Mouse (Mus musculus) megakaryocyte-erythroid progenitor cell, adult 5-6 weeks (primary cell): ENCODE results near the gene Olfr1380. TPM values are rescaled to one million over a fixed set of nuclear protein-coding genes. Genes with fewer than 3 reads are reported as not detected.
A peak's percentile ranks its signal among the peaks of the same experiment; 100 is the strongest.
"Not testable (repeated sequence)": the region's sequence is repeated elsewhere in the genome, so short reads cannot be mapped to it uniquely, and the experiment has no call there.

ENCODE experiments used
- ATAC-seq: replicated peaks from 2 replicates; pipeline ENCODE4 v1.8.0; 2016; ENCODE audit warnings: mild to moderate bottlenecking, inconsistent platforms; ENCODE audit not compliant: severe bottlenecking, poor library complexity, low FRiP score, low TSS enrichment
- total RNA-seq, 2 experiments: library from RNA; stranded (forward) in 1 of 2; stranded (reverse) in 1 of 2; fragments of 200-1000, 215-1000 nt in 1 of 2; fragments of >200 nt in 1 of 2; fragmentation: Nextera tagmentation in 1 of 2; gene quantifications; 2 replicates each; pipeline ENCODE4 v1.2.3; 2014 to 2017

Olfr1380 gene
- total RNA-seq (2014; fragmentation: Nextera tagmentation) (not detected in 2 replicates), total RNA-seq (2017) (not detected in 2 replicates)

DNA sequence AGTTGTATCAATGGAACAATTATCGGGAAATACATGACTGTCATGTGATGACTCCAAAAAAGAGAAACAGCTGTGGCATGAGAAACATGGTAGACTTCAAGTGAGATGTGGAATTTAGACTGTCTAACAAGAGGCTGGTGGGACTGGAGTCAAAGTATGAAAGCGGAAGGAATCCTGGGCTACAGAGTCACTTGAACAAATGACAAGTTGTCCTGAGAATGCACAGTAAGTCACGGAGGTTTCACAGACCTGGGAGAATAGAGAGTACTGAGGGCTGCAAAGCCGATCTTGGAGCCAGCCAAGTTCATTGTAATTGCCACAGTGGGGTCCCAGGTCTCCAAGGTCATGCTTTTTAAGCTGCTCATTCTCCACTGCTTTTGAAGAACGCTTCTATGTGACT lies at the start of gene Olfr1380:
Gene Olfr1380, plus strand, starts transcription at position 301 of the 400 bp plus-strand sequence.
- ATAC-seq = not testable (repeated sequence)

- no peak for ATAC-seq
Measured at GRCm38 (mm10) chr11:49518086-49518485, 38.6 kb upstream of the Olfr1380 start.

DNA sequence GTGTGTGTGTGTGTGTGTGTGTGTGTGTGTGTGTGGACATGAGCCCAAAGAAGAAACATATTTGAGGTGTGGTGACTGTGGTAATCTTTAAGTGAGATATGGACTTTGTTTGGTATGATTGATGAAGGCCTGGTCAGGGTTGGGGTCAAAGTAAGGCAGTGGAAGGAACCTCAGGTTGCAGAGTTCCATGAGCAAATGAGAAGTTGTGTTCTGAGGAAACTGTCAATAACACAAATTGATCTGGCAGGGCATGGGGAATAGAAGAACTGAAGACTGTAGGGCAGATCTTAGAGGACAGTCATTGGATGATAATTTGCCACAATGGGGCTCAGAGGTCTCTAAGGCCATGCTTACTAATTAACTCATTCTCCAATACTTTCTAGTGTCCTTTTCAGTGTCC lies 37.3 kb upstream of the Olfr1380 start, which contains the start of gene Olfr1383:
Gene Olfr1383, plus strand, starts transcription at position 301 of the 400 bp plus-strand sequence.
- no peak for ATAC-seq

DNA sequence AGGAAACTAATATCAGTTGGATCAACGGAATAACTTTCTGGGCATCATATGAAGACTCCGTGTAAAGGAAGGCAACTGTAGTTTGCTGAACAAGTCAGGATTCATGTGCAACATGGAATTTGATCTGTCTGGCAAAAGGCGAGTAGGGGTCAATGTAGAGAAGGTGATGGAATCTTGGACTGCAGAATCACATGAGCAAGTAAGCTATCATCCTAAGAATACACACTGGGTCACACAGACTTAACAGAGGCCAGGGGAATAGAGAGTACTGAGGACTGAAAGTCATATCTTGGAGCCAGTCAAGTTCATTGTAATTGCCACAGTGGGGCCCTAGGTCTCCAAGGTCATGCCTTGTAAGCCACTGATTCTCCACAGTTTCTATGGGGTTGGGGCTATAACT lies 28.7 kb upstream of the Olfr1380 start, which contains the start of gene Olfr1382:
Gene Olfr1382, plus strand, starts transcription at position 301 of the 400 bp plus-strand sequence.
- ATAC-seq = no peak

- ATAC-seq = no peak
Measured at GRCm38 (mm10) chr11:49532761-49533160, 23.9 kb upstream of the Olfr1380 start.

DNA sequence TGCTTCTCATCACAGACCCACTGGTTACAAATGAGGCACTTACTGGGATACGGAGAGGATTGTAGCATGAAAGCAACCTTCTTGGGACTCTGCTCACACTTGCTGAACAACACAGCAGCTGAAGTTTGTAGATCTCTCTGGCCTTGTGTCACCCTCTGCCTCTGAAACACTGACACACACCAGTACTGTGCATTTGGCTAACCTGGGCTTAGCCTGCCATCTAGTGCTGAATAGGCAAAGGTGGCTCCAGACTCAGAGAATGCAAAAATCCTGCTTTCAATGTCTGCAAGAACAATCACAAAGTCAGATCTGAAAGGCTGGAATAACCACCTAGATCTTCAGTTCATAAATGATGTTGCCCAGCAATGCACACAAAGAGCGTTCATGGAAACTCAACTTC lies 20.0 kb upstream of the Olfr1380 start:
- not testable (repeated sequence) for ATAC-seq

GRCm38 (mm10) chr11:49543149-49543548 lies 13.5 kb upstream of the Olfr1380 start, which contains the start of gene Olfr1381:
TSS of gene Olfr1381 (plus strand) at chr11:49543449.
- ATAC-seq = not testable (repeated sequence)

GRCm38 (mm10) chr11:49554033-49554432 lies 2.6 kb upstream of the Olfr1380 start:
- not testable (repeated sequence) for ATAC-seq

DNA sequence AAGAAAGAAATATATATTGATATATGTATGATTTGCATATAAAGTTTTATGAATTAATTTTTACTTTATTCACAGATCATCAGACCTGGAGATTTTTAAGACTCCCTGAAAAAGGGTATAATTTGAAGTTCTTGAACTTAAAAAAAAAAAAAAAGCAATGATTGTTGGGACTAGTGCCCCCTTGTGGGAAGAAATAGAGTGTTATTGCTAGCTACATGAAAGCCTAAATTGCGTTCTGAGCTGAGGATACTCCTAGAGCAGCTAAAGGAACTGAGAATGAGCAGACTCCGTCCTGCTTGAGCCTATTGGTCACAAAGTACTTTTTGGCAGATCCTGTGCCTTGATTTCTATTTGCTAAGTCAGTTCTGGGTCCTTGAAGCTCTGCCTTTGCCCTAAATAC lies 18.4 kb downstream of the Olfr1380 start:
- not testable (repeated sequence) for ATAC-seq

GRCm38 (mm10) chr11:49580452-49580851 lies 23.8 kb downstream of the Olfr1380 start:
- not testable (repeated sequence) for ATAC-seq

DNA sequence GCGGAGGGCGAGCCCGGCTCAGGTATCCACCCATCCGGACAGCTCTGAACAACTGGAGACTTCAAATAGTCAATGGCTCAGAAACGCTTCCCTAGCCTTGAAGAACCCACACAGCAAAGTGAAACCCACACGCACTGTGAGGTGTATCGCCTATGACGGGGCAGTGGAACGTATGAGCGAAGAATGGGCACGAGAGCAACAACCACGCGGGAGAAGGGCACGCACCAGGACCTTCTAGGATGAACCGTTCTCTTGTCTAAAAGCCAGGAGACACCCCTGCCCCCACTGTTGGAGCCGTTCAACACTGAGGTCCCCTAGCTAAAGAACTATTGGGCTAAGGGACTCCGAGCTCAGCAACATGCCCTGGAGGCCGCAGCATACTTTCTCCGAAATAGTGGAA lies 33.5 kb downstream of the Olfr1380 start:
- no peak for ATAC-seq

DNA sequence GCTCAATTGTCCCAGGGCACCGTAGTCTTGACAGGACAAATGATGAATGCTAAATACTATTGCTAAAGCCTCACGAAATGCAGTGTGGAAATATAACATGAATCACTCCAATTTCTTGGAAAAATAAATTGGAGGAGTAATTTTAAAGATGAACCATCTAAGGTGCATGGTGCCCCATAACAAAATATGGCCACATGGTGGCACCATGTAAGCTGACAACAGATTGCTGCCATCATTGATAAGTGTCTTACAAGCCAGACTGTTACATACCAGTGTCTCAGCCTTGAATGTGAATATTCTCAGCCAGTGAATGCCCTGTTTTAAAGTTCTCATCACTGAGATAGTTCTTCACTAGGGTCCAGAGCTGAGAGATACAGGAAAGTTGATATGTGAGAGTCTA lies 40.5 kb downstream of the Olfr1380 start:
- ATAC-seq = not testable (repeated sequence)

DNA sequence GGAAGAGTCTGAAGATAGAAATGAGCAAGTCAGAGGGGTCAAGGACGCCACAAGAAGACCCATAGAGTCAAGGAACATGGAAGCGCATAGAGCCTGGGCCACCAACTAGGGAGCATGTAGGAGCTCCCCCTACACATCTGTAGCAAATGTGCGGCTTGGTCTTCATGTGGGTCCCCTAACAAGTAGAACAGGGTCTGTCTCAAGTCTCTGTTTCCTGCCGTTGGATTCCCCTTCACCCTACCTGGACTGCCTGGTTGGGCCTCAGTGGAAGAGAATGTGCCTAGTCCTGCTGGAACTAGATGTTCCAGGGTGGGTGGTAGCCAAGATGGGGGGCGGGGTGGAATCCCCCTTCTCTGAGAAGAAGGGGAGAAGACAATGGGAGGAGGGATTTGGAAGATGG lies 51.6 kb downstream of the Olfr1380 start:
- not testable (repeated sequence) for ATAC-seq

DNA sequence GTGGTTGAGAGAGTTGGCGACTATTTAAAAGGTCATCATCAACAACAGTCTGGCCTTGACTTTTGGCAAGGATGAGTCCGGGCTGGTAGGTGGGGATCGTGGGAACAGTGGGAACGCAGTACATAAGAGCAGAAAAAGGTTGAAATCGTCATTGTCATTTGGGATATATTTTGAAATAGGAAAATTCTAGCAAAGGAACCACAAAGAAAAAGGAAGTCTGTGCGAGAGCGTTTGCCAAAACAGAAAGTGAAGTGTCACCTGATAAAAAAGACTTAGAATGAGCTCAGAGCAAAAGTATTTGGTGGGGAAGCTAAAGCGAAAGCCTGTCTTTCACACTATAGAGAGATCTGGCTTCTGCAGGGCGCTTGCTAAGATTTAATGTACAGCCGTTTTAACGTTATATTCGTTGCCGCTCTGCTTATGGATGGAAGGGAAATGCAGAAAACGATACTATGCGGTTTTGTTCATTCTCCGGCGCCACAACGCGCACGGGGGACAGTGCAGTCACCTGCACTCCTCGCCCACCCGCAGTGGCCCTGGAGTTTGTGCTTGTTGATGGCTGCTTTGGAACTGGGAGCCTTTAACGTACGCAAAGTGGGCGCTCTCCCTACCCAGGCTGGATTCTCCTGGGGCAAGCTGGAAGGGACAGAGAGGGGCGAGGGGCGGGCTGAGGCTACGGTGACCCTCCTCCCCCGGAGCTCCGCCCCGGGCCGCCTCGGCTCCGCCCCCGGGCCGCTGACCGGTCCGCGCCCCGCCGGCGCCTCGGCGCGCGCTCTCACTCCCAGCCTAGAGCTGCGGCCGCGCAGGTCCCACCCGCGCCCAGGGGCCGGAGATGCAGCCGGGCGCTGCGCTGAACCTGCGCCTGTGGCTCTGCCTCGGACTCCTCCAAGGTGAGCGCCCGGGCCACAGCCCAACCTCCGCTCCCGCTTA lies 52.5 kb downstream of the Olfr1380 start, which contains the start of gene Flt4:
Gene Flt4, plus strand, starts transcription at position 326 of the 930 bp plus-strand sequence.
- ATAC-seq = not testable (repeated sequence)

DNA sequence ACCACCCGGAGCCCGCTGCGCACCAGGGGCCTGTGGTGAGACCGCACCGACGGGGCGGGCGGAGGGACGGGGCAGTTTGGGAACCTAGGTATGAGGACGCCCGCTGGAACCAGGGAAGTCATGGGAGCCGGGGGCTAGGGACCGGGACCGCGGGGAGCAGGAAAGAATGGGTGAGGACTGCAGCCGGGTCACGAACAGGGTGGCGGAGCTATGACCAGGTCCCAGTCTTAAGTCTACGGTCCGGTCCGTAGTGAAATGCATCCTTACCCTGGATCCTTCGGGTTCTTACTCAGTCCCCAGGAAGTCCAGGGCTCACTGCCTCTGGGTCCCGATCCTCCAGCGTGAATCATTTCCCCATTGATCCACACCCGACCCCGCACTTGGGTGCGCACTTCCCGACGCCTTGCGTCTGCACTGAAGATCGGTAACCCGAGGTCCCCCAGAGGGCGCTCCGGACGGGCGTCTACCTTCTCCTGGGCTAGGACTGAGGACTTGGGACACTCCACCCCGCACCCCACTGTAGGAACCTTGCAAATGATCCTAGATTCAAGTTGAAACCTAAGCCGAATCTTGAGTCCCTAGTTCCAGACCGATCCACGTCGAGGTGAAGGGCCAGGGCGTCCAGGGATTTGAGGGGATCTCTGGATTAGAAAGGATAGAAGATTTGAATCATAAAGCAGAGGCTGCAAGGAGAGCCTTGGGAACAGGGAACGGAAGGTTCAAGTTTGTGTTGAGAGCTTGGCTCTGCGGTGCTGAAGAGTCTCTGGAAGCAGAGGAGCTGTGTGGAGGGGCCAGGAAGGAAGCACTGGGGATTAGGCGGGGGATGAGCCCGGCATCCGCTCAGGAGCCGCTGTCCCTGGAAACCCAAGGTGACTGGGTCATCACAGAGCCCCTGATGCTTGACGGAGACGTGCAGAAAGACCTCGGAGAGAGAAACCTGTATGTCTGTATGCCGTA lies 53.5 kb downstream of the Olfr1380 start:
- not testable (repeated sequence) for ATAC-seq

DNA sequence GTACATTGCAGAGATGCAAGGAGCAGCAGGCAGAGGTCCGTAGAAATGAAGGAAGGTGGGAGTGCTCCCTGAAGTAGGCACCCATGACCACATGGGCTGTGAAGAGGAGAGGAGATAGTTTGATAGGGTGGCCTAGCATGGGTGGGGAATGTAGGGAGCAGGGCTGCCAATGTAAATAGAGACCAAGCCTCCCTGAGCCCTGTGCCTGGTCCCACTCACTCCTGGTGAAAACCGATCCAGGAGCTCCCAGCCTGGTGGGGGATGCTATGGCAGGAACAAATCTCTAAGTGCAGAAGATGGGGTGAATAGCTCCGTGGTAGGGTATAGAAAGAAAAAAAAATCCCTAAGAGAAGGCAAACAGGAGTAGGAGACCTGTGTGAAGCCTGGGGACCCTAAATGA lies 54.7 kb downstream of the Olfr1380 start:
- not testable (repeated sequence) for ATAC-seq

GRCm38 (mm10) chr11:49612154-49612553 lies 55.5 kb downstream of the Olfr1380 start:
- no peak for ATAC-seq

GRCm38 (mm10) chr11:49613349-49613748 lies 56.7 kb downstream of the Olfr1380 start:
- peak; percentile 74 for ATAC-seq
